Mouse (Mus musculus): ENCODE results near the gene Trim71. TPM values are rescaled to one million over a fixed set of nuclear protein-coding genes. Genes with fewer than 3 reads are reported as not detected.

Gene Trim71
- total RNA-seq, 1 experiment = 141 TPM

DNA sequence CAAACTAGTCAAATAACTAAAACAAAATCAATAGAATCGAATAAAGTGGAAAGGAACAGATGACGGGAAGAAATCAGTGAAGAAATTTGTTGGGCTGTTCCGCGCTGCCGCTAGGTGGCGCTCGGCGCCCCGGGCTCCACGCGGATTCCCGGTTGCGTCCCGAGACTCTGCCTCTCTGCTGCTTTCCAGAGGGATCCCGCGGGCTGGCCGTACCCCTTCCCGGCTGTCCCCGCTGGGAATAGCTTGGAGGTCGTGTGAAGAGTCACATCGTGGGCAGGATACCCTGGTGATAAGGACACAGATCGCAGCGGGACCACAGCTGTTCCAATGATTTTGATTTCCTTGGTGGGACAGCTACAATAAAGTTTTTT is 19.6 kb upstream of the Trim71 start:
- in situ Hi-C loops (cut with MboI; ENCODE audit: low sequenced_read_pairs in 2 of 2, unreplicated experiment in 2 of 2) = loop anchor here in 1 of 2 experiments (5.0 kb wide), 1 partner anchor 81 kb away; the partner anchor contains the start of gene Ccr4
- Histone ChIP-seq H3K27ac (ENCODE audit: insufficient read depth, low read depth, low read length, poor library complexity, severe bottlenecking) (peak overlapping the region; percentile 100), H3K36me3 (ENCODE audit: control insufficient read depth, insufficient read depth, low read length, poor library complexity, severe bottlenecking) (peaks cover 17% of the 10 kb centered on the region; the same call in 1 of the 2 replicates), H3K4me3 (ENCODE audit: insufficient read depth in 1 of 2, low read depth in 1 of 2, low read length in 2 of 2, poor library complexity in 1 of 2, severe bottlenecking in 1 of 2) (peak overlapping the region; percentile 65 to 72), H3K9me3 (ENCODE audit: control insufficient read depth, insufficient read depth, low read depth, low read length) (no peaks in the 10 kb centered on the region), H3K4me1 (ENCODE audit: control insufficient read depth in 2 of 2, insufficient read depth in 2 of 2, low read length in 2 of 2, poor library complexity in 1 of 2) (peaks cover 3 to 20% of the 10 kb centered on the region in 2 experiments; a peak in 2 of 4 replicates), H3K9ac (ENCODE audit: insufficient read depth, low read depth, low read length, poor library complexity, severe bottlenecking) (peak overlapping the region; percentile 85)
- TF ChIP-seq HCFC1 (IDR thresholded peaks at IDR 0.05; ENCODE audit: borderline replicate concordance, insufficient read depth, low read length) (no peak; the same call in 1 of the 2 replicates), CHD2 (IDR thresholded peaks at IDR 0.05; ENCODE audit: low read depth, low read length) (no peak), ZNF384 (IDR thresholded peaks at IDR 0.05; ENCODE audit: low read depth, low read length) (no peak), MAFK (IDR thresholded peaks at IDR 0.05; ENCODE audit: insufficient read depth, low read depth, low read length) (no peak), ZC3H11A (IDR thresholded peaks at IDR 0.05; ENCODE audit: borderline replicate concordance, low read depth, low read length) (no peak)
- no peak for DNase-seq (ENCODE audit: low read depth, low spot score)

DNA sequence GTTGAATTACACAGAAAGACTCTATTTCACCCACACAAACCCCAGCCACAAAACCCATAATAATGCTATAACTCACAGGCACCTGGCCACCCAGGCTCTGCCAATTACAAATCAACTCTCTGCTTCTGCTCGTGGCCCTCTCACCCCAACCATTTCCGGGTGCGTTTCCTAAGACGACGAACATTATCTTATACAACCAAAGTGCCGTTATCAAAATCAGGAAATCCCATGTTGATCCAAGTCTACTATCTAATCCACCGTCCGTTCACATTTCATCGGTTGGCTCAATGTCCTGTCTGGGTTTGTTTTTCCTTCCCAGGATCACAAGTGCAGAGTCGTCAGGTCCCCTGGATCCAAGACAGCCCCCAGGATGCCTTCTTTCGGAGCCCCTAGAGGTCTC is 14.5 kb upstream of the Trim71 start:
- TF ChIP-seq ZC3H11A (IDR thresholded peaks at IDR 0.05; ENCODE audit: borderline replicate concordance, low read depth, low read length) (no peak), ZNF384 (IDR thresholded peaks at IDR 0.05; ENCODE audit: low read depth, low read length) (no peak), MAFK (IDR thresholded peaks at IDR 0.05; ENCODE audit: insufficient read depth, low read depth, low read length) (no peak), CHD2 (IDR thresholded peaks at IDR 0.05; ENCODE audit: low read depth, low read length) (no peak)
- Histone ChIP-seq H3K4me1 (ENCODE audit: control insufficient read depth in 2 of 2, insufficient read depth in 2 of 2, low read length in 2 of 2, poor library complexity in 1 of 2) (peaks cover 2 to 9% of the 10 kb centered on the region in 2 experiments; a peak in 2 of 4 replicates), H3K9ac (ENCODE audit: insufficient read depth, low read depth, low read length, poor library complexity, severe bottlenecking) (peak overlapping the region; percentile 76), H3K27ac (ENCODE audit: insufficient read depth, low read depth, low read length, poor library complexity, severe bottlenecking) (peak overlapping the region; percentile 78; the same call in 1 of the 2 replicates), H3K4me3 (ENCODE audit: insufficient read depth in 1 of 2, low read depth in 1 of 2, low read length in 2 of 2, poor library complexity in 1 of 2, severe bottlenecking in 1 of 2) (peak overlapping the region in 1 of 2 experiments; percentile 46; a peak in 2 of 4 replicates), H3K36me3 (ENCODE audit: control insufficient read depth, insufficient read depth, low read length, poor library complexity, severe bottlenecking) (no peaks in the 10 kb centered on the region), H3K9me3 (ENCODE audit: control insufficient read depth, insufficient read depth, low read depth, low read length) (no peaks in the 10 kb centered on the region)
- in situ Hi-C loops (cut with MboI; ENCODE audit: low sequenced_read_pairs in 2 of 2, unreplicated experiment in 2 of 2) = no loop called here
- DNase-seq (ENCODE audit: low read depth, low spot score) = no peak

DNA sequence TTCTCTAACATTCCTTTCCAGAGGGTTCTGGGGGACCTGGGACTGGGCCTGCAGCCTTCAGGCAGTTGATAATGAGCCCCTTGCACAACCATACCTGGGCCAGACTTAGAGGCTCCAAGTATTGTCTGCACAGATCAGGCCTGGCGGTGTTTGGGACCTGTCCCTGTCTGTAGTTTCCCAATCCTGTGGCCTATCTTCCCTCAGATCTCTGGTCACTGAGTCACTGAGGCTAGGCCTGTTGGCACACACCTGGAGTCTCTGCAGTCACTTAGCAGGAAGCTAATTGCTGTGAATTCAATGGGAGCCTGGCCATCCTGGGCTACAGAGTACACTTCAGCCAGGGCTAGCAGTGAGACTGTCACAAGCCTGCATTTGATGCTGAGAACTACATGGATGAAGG is 11.8 kb upstream of the Trim71 start:
- no peak for DNase-seq (ENCODE audit: low read depth, low spot score)
- Histone ChIP-seq H3K4me3 (ENCODE audit: insufficient read depth in 1 of 2, low read depth in 1 of 2, low read length in 2 of 2, poor library complexity in 1 of 2, severe bottlenecking in 1 of 2) (no peak overlapping the region), H3K4me1 (ENCODE audit: control insufficient read depth in 2 of 2, insufficient read depth in 2 of 2, low read length in 2 of 2, poor library complexity in 1 of 2) (peaks cover 0 to 13% of the 10 kb centered on the region in 2 experiments; a peak in 2 of 4 replicates), H3K36me3 (ENCODE audit: control insufficient read depth, insufficient read depth, low read length, poor library complexity, severe bottlenecking) (no peaks in the 10 kb centered on the region), H3K27ac (ENCODE audit: insufficient read depth, low read depth, low read length, poor library complexity, severe bottlenecking) (no peak overlapping the region), H3K9ac (ENCODE audit: insufficient read depth, low read depth, low read length, poor library complexity, severe bottlenecking) (no peak overlapping the region), H3K9me3 (ENCODE audit: control insufficient read depth, insufficient read depth, low read depth, low read length) (no peaks in the 10 kb centered on the region)
- in situ Hi-C loops (cut with MboI; ENCODE audit: low sequenced_read_pairs in 2 of 2, unreplicated experiment in 2 of 2) = no loop called here
- no peak for TF ChIP-seq HCFC1 (IDR thresholded peaks at IDR 0.05; ENCODE audit: borderline replicate concordance, insufficient read depth, low read length)
- TF ChIP-seq CHD2 (IDR thresholded peaks at IDR 0.05; ENCODE audit: low read depth, low read length) = no peak
- TF ChIP-seq MAFK (IDR thresholded peaks at IDR 0.05; ENCODE audit: insufficient read depth, low read depth, low read length) = no peak
- TF ChIP-seq ZC3H11A (IDR thresholded peaks at IDR 0.05; ENCODE audit: borderline replicate concordance, low read depth, low read length) = no peak
- TF ChIP-seq ZNF384 (IDR thresholded peaks at IDR 0.05; ENCODE audit: low read depth, low read length) = no peak

DNA sequence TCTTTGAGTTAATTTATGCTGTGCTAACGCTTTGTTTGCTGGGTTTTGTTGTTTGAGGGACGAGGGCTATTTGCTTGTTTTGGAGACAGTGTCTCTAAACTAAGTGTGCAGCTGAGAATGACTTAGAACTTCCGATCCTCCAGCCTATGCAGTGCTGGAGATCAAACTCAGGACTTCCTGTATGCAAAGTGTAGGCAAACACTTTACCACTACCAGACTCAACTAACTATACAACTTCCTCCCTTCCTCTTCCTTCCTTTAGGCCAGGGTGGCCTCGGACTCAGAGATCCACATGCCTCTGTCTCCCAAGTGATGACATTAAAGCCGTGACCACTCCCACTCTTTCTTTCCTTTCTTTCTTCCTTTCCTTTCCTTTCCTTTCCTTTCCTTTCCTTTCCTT is 9.4 kb upstream of the Trim71 start:
- Histone ChIP-seq H3K27ac (ENCODE audit: insufficient read depth, low read depth, low read length, poor library complexity, severe bottlenecking) (no peak overlapping the region), H3K4me3 (ENCODE audit: insufficient read depth in 1 of 2, low read depth in 1 of 2, low read length in 2 of 2, poor library complexity in 1 of 2, severe bottlenecking in 1 of 2) (no peak overlapping the region), H3K9me3 (ENCODE audit: control insufficient read depth, insufficient read depth, low read depth, low read length) (no peaks in the 10 kb centered on the region), H3K4me1 (ENCODE audit: control insufficient read depth in 2 of 2, insufficient read depth in 2 of 2, low read length in 2 of 2, poor library complexity in 1 of 2) (peaks cover 3 to 10% of the 10 kb centered on the region in 2 experiments; a peak in 2 of 4 replicates), H3K36me3 (ENCODE audit: control insufficient read depth, insufficient read depth, low read length, poor library complexity, severe bottlenecking) (no peaks in the 10 kb centered on the region), H3K9ac (ENCODE audit: insufficient read depth, low read depth, low read length, poor library complexity, severe bottlenecking) (no peak overlapping the region)
- no peak for TF ChIP-seq HCFC1 (IDR thresholded peaks at IDR 0.05; ENCODE audit: borderline replicate concordance, insufficient read depth, low read length)
- TF ChIP-seq ZNF384 (IDR thresholded peaks at IDR 0.05; ENCODE audit: low read depth, low read length) = no peak
- no peak for TF ChIP-seq ZC3H11A (IDR thresholded peaks at IDR 0.05; ENCODE audit: borderline replicate concordance, low read depth, low read length)
- TF ChIP-seq MAFK (IDR thresholded peaks at IDR 0.05; ENCODE audit: insufficient read depth, low read depth, low read length) = no peak
- TF ChIP-seq CHD2 (IDR thresholded peaks at IDR 0.05; ENCODE audit: low read depth, low read length) = no peak
- in situ Hi-C loops (cut with MboI; ENCODE audit: low sequenced_read_pairs in 2 of 2, unreplicated experiment in 2 of 2) = no loop called here
- no peak for DNase-seq (ENCODE audit: low read depth, low spot score)

All from ES-E14 (cell line).